Mouse (Mus musculus) embryo, embryonic 10.5 days (tissue): ENCODE results near the gene Fkbp4.
A peak's percentile ranks its signal among the peaks of the same experiment; 100 is the strongest.

Source experiments
- DNase-seq: peaks from one replicate; pipeline ENCODE4 v3.0.0-alpha.2; 2015; ENCODE audit warnings: low spot score

Fkbp4 gene

GRCm38 (mm10) chr6:128436356-128437005 is 2.0 kb downstream of the Fkbp4 start:
- DNase-seq = no peak

- DNase-seq = no peak
Observed at GRCm38 (mm10) chr6:128435474-128435873, 3.0 kb downstream of the Fkbp4 start.

GRCm38 (mm10) chr6:128433566-128433965 is 4.9 kb downstream of the Fkbp4 start:
- no peak for DNase-seq

- no peak for DNase-seq
Observed at GRCm38 (mm10) chr6:128432356-128432915, 6.0 kb downstream of the Fkbp4 start.

- no peak for DNase-seq
Observed at GRCm38 (mm10) chr6:128429826-128430225, 8.7 kb downstream of the Fkbp4 start.

GRCm38 (mm10) chr6:128429300-128429699 is 9.2 kb downstream of the Fkbp4 start:
- DNase-seq = no peak

GRCm38 (mm10) chr6:128427571-128427970 is 10.9 kb downstream of the Fkbp4 start:
- no peak for DNase-seq

GRCm38 (mm10) chr6:128425046-128425445 is 13.4 kb downstream of the Fkbp4 start:
- DNase-seq = no peak

- DNase-seq = peak; percentile 98
Observed at GRCm38 (mm10) chr6:128424269-128425019, 14.0 kb downstream of the Fkbp4 start, which contains the start of gene Itfg2. Itfg2 (minus strand) TSS chr6:128424931.

- no peak for DNase-seq
Observed at GRCm38 (mm10) chr6:128423496-128424268, 14.8 kb downstream of the Fkbp4 start.

- no peak for DNase-seq
Observed at GRCm38 (mm10) chr6:128421480-128421879, 17.0 kb downstream of the Fkbp4 start.

GRCm38 (mm10) chr6:128421036-128421435 is 17.4 kb downstream of the Fkbp4 start:
- no peak for DNase-seq

- DNase-seq = no peak
Observed at GRCm38 (mm10) chr6:128418076-128418475, 20.4 kb downstream of the Fkbp4 start.

- DNase-seq = no peak
Observed at GRCm38 (mm10) chr6:128416169-128416568, 22.3 kb downstream of the Fkbp4 start.

GRCm38 (mm10) chr6:128411115-128411514 is 27.4 kb downstream of the Fkbp4 start:
- DNase-seq = peak; percentile 87

GRCm38 (mm10) chr6:128410305-128410704 is 28.2 kb downstream of the Fkbp4 start:
- DNase-seq = no peak

GRCm38 (mm10) chr6:128408544-128409125 is 29.8 kb downstream of the Fkbp4 start:
- no peak for DNase-seq

GRCm38 (mm10) chr6:128404708-128405107 is 33.8 kb downstream of the Fkbp4 start:
- DNase-seq = no peak

GRCm38 (mm10) chr6:128399421-128400185 is 38.9 kb downstream of the Fkbp4 start:
- peak; percentile 14 for DNase-seq

GRCm38 (mm10) chr6:128398996-128399395 is 39.5 kb downstream of the Fkbp4 start, which contains the start of gene Nrip2:
Nrip2 (plus strand) TSS chr6:128399296.
- no peak for DNase-seq
